Mouse (Mus musculus) CH12.LX (cell line): ENCODE results near the gene Eif2d. TPM values are rescaled to one million over a fixed set of nuclear protein-coding genes. Genes with fewer than 3 reads are reported as not detected.

ENCODE experiments used
- DNase-seq: peaks from one replicate; pipeline ENCODE4 v3.0.0-alpha.2; 2013; ENCODE audit errors: extremely low read depth
- H3K27ac ChIP-seq: 2 replicates; pipeline ENCODE4 v1.5.1; 2012; ENCODE audit warnings: low read depth, mild to moderate bottlenecking, control low read depth, moderate library complexity; ENCODE audit not compliant: insufficient read depth
- H3K27me3 ChIP-seq: replicated peaks from 2 replicates; pipeline ENCODE3; 2012; ENCODE audit warnings: inconsistent platforms
- H3K36me3 ChIP-seq, 2 experiments: replicated peaks in 1 of 2; 2 replicates each; pipeline versions ENCODE3 to v1.6.1; 2012; ENCODE audit warnings: inconsistent platforms in 1 of 2, low read length in 1 of 2, mild to moderate bottlenecking in 1 of 2, mixed read lengths in 1 of 2, moderate library complexity in 1 of 2; ENCODE audit not compliant: control insufficient read depth in 1 of 2, insufficient read depth in 1 of 2
- H3K4me1 ChIP-seq, 2 experiments: 2 replicates each; pipeline ENCODE4 v1.6.1; 2012; ENCODE audit warnings: inconsistent platforms in 1 of 2, moderate library complexity in 1 of 2; ENCODE audit not compliant: insufficient read depth in 2 of 2, control insufficient read depth in 1 of 2
- H3K4me2 ChIP-seq: 2 replicates; pipeline ENCODE4 v1.6.1; 2012; ENCODE audit warnings: low read depth, mild to moderate bottlenecking, control low read depth; ENCODE audit not compliant: poor library complexity, insufficient read depth, severe bottlenecking
- H3K4me3 ChIP-seq, 3 experiments: fragments of 150-350 bp in 1 of 3; sonication (generic) in 1 of 3; replicated peaks in 1 of 3; 2 replicates each; pipeline versions ENCODE3 to v1.5.1; 2011 to 2012; ENCODE audit warnings: low read depth in 2 of 3, low read length in 2 of 3, mild to moderate bottlenecking in 2 of 3, moderate library complexity in 2 of 3, control low read depth in 1 of 3, improper control_type of control experiment in 1 of 3, inconsistent platforms in 1 of 3, mixed read lengths in 1 of 3; ENCODE audit not compliant: poor library complexity in 1 of 3
- H3K79me2 ChIP-seq: replicated peaks from 2 replicates; pipeline ENCODE4 v1.6.1; 2012; ENCODE audit warnings: mild to moderate bottlenecking, moderate library complexity; ENCODE audit not compliant: control insufficient read depth, poor library complexity, insufficient read depth, severe bottlenecking; ENCODE audit errors: extremely low read depth
- H3K9ac ChIP-seq: 2 replicates; pipeline ENCODE4 v1.6.1; 2012; ENCODE audit warnings: low read depth, mild to moderate bottlenecking, control low read depth, moderate library complexity; ENCODE audit not compliant: insufficient read depth
- H3K9me3 ChIP-seq: replicated peaks from 2 replicates; pipeline ENCODE3; 2012; ENCODE audit warnings: low read length, inconsistent platforms, mixed read lengths
- BHLHE40 ChIP-seq: IDR thresholded peaks from 2 replicates; pipeline ENCODE4 v1.6.1; 2011; ENCODE audit warnings: mild to moderate bottlenecking, low read depth, low read length, improper control_type of control experiment
- CHD1 ChIP-seq: IDR thresholded peaks from 2 replicates; pipeline ENCODE4 v1.6.1; 2012; ENCODE audit warnings: low read depth, low read length, improper control_type of control experiment, inconsistent platforms
- CHD2 ChIP-seq: IDR thresholded peaks from 2 replicates; pipeline ENCODE4 v1.6.1; 2011; ENCODE audit warnings: low read length, improper control_type of control experiment
- CTCF ChIP-seq, 2 experiments: IDR thresholded peaks in 1 of 2; conservative IDR thresholded peaks in 1 of 2; 2 replicates each; pipeline ENCODE4 v1.5.1; 2011 to 2012; ENCODE audit warnings: low read depth in 2 of 2, low read length in 2 of 2, improper control_type of control experiment in 1 of 2, inconsistent platforms in 1 of 2, mild to moderate bottlenecking in 1 of 2, moderate library complexity in 1 of 2
- E2F4 ChIP-seq: IDR thresholded peaks from 2 replicates; pipeline ENCODE4 v1.6.1; 2011; ENCODE audit warnings: low read depth, low read length, improper control_type of control experiment; ENCODE audit not compliant: insufficient replicate concordance
- ELF1 ChIP-seq: IDR thresholded peaks from 2 replicates; pipeline ENCODE4 v1.6.1; 2014; ENCODE audit warnings: low read depth, mild to moderate bottlenecking, inconsistent platforms, low read length, improper control_type of control experiment
- ETS1 ChIP-seq: conservative IDR thresholded peaks from 2 replicates; pipeline ENCODE4 v1.6.1; 2012; ENCODE audit warnings: low read depth, mild to moderate bottlenecking, inconsistent platforms, low read length, improper control_type of control experiment, moderate library complexity
- GABPA ChIP-seq: IDR thresholded peaks from 2 replicates; pipeline ENCODE4 v1.6.1; 2012; ENCODE audit warnings: low read depth, low read length, improper control_type of control experiment, inconsistent platforms; ENCODE audit not compliant: insufficient replicate concordance
- HCFC1 ChIP-seq: IDR thresholded peaks from 2 replicates; pipeline ENCODE4 v1.6.1; 2012; ENCODE audit warnings: low read depth, mild to moderate bottlenecking, inconsistent platforms, low read length, improper control_type of control experiment
- JUN ChIP-seq: IDR thresholded peaks from 2 replicates; pipeline ENCODE4 v1.6.1; 2011; ENCODE audit warnings: low read depth, mild to moderate bottlenecking, low read length, improper control_type of control experiment, moderate library complexity; ENCODE audit not compliant: insufficient read depth
- JUND ChIP-seq: conservative IDR thresholded peaks from 2 replicates; pipeline ENCODE4 v1.6.1; 2011; ENCODE audit warnings: low read depth, low read length, improper control_type of control experiment
- KAT2A ChIP-seq: IDR thresholded peaks from 2 replicates; pipeline ENCODE4 v1.6.1; 2012; ENCODE audit warnings: low read length, improper control_type of control experiment, inconsistent platforms; ENCODE audit not compliant: insufficient replicate concordance
- MAX ChIP-seq: IDR thresholded peaks from 2 replicates; pipeline ENCODE4 v1.6.1; 2011; ENCODE audit warnings: low read length, improper control_type of control experiment
- MAZ ChIP-seq: IDR thresholded peaks from 2 replicates; pipeline ENCODE4 v1.6.1; 2012; ENCODE audit warnings: low read depth, mild to moderate bottlenecking, inconsistent platforms, low read length, improper control_type of control experiment, moderate library complexity
- MEF2A ChIP-seq: IDR thresholded peaks from 2 replicates; pipeline ENCODE4 v1.6.1; 2014; ENCODE audit warnings: low read depth, mild to moderate bottlenecking, inconsistent platforms, low read length, improper control_type of control experiment, borderline replicate concordance
- MXI1 ChIP-seq: IDR thresholded peaks from 2 replicates; pipeline ENCODE4 v1.6.1; 2011; ENCODE audit warnings: mild to moderate bottlenecking, low read depth, low read length, improper control_type of control experiment
- NELFE ChIP-seq: IDR thresholded peaks from 2 replicates; pipeline ENCODE4 v1.6.1; 2011; ENCODE audit warnings: low read depth, low read length, improper control_type of control experiment
- NRF1 ChIP-seq: IDR thresholded peaks from 2 replicates; pipeline ENCODE4 v1.6.1; 2014; ENCODE audit warnings: low read depth, mild to moderate bottlenecking, inconsistent platforms, low read length, improper control_type of control experiment, moderate library complexity
- PAX5 ChIP-seq: IDR thresholded peaks from 2 replicates; pipeline ENCODE4 v1.6.1; 2012; ENCODE audit warnings: low read length, inconsistent platforms, mixed read lengths
- RAD21 ChIP-seq: IDR thresholded peaks from 2 replicates; pipeline ENCODE4 v1.6.1; 2011; ENCODE audit warnings: low read depth, mild to moderate bottlenecking, low read length, improper control_type of control experiment, moderate library complexity
- SMC3 ChIP-seq: IDR thresholded peaks from 2 replicates; pipeline ENCODE4 v1.6.1; 2011; ENCODE audit warnings: low read depth, low read length, improper control_type of control experiment
- TBP ChIP-seq: conservative IDR thresholded peaks from 2 replicates; pipeline ENCODE4 v1.6.1; 2011; ENCODE audit warnings: low read depth, low read length, improper control_type of control experiment
- TCF12 ChIP-seq: IDR thresholded peaks from 2 replicates; pipeline ENCODE4 v1.6.1; 2014; ENCODE audit warnings: low read depth, mild to moderate bottlenecking, inconsistent platforms, low read length, improper control_type of control experiment
- UBTF ChIP-seq: IDR thresholded peaks from 2 replicates; pipeline ENCODE4 v1.6.1; 2012; ENCODE audit warnings: low read depth, mild to moderate bottlenecking, inconsistent platforms, low read length, improper control_type of control experiment, moderate library complexity
- USF2 ChIP-seq: conservative IDR thresholded peaks from 2 replicates; pipeline ENCODE4 v1.6.1; 2011; ENCODE audit warnings: low read depth, low read length, improper control_type of control experiment
- ZC3H11A ChIP-seq: IDR thresholded peaks from 2 replicates; pipeline ENCODE4 v1.6.1; 2012; ENCODE audit warnings: low read depth, mild to moderate bottlenecking, inconsistent platforms, low read length, improper control_type of control experiment
- ZKSCAN1 ChIP-seq: IDR thresholded peaks from 2 replicates; pipeline ENCODE4 v1.6.1; 2012; ENCODE audit warnings: low read depth, inconsistent platforms, low read length, improper control_type of control experiment, borderline replicate concordance
- dilution Hi-C: fragments of 300-500 bp; cut with MboI; formaldehyde crosslinking; loops from 2 replicates; pipeline ENCODE4 v1.14.3; 2020; ENCODE audit warnings: low sequenced_read_pairs; ENCODE audit not compliant: extremely low pct_unique_long_range_greater_than_20kb, extremely low pct_ligation_motif_present
- in situ Hi-C: fragments of 300-500 bp; cut with MboI; formaldehyde crosslinking; loops from 3 replicates; pipeline ENCODE4 v1.14.3; 2019; ENCODE audit warnings: low sequenced_read_pairs, low pct_ligation_motif_present, low pct_unique_long_range_greater_than_20kb, mixed read lengths
- polyA plus RNA-seq: library from polyadenylated mRNA; unstranded; fragments of >175 nt; gene quantifications from 2 replicates; pipeline ENCODE4 v1.2.1, GENCODE M21; 2012; ENCODE audit warnings: low read depth; ENCODE audit not compliant: insufficient read length
- total RNA-seq, 2 experiments: library from RNA; depleted of rRNA; stranded (reverse); fragments of 300-350 nt in 1 of 2; fragments of >200 nt in 1 of 2; gene quantifications; 2 replicates each; pipeline ENCODE4 v1.2.3; 2012 to 2014

Eif2d gene
- total and polyA plus RNA-seq, 3 experiments: 46.9 to 57.2 (median 53.0) TPM

DNA sequence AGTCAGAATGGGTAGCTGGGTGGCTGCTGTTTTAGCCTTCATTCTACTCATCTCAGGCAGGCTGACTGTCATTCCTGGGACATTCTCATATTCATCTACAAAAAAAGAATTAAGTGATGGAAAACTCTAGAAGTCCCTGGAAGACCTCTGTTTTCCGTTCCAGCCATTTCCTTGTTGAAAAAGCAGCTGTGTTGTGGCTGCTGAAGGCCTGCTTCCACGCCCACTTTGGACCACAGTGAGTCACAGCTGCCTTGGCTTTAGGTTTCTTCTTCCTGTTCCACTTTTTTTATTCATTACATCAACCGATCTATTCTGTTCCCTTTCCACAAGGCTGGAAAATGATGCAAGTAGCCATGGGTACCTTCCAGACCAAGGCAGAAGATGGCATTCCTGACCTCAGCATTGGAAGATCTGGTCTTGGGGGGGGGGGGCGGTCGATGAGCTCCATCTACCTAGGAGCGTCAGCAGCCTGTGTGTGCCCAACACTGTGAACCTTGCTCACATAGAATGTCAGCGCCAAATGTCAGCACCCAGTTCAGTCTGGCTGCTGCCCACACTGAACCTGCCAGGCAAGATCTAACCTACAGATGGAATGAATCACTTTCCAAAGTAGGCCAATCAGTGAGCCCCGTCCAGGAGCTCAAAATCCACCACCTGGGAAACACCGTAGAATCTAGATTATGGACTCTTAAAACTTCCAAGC is 31.4 kb downstream of the Eif2d start (continued):
- TF ChIP-seq NRF1 (no peak), BHLHE40 (0 out of 2 replicates have a peak, but pooled peaks have one; percentile 7), JUND (no peak), MAZ (no peak), MXI1 (no peak), CTCF (conservative IDR thresholded peaks at IDR 0.05 in 1 of 2, IDR thresholded peaks at IDR 0.05 in 1 of 2; ENCODE audit: low read depth in 2 of 2, low read length in 2 of 2) (no peak), CHD2 (no peak), TCF12 (no peak), E2F4 (no peak), ZKSCAN1 (no peak), MEF2A (no peak), SMC3 (no peak)

DNA sequence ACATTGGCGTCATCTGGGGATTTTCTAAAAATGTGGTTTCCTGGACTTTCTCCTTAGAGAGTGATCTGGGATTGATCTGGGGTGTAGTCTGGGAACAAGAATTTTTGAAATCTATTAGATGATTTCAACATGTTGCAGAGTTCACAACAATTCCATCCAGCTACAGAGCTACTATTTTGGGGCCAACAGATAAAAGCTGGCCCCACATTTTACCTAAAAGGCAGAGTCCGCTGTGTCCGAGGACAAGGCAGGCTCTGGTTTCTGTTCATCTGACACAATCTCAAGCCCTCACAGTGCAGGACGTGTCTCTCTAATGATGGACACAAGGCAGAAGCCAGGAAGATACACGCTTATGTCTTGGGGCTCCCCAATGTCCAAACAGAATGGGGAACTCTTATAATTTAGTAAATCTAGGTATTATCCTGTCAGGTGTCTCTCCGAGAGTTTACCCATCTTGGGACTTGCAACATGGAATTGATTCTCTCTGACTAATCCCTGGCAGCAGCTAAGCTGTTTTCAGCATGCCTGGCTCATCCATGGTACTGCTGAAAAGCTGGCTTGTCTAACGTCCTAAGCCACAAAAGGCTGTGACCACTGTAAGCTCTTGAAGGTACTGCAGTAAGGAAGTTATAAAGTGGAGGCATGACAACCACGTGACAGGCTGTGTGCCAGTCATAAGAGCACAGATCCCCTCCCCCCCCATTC is 32.1 kb downstream of the Eif2d start:
- in situ Hi-C loops: loop anchor here (5.0 kb wide), 2 partner anchors 32 to 72 kb away; no protein-coding TSS in a partner anchor
- DNase-seq: no peak
- H3K4me1 ChIP-seq: peaks cover 21 to 76% of the 10 kb centered on the region in 2 experiments
- H3K4me3 ChIP-seq: no peak overlapping the region
- peaks cover 29 to 75% of the 10 kb centered on the region in 2 experiments for H3K36me3 ChIP-seq
- H3K4me2 ChIP-seq: no peak overlapping the region
- no peaks in the 10 kb centered on the region for H3K27me3 ChIP-seq
- H3K9me3 ChIP-seq: no peaks in the 10 kb centered on the region
- H3K27ac ChIP-seq: no peak overlapping the region
- dilution Hi-C loops: no loop called here
- no peak for TF ChIP-seq TCF12
- TF ChIP-seq UBTF: no peak
- no peak for TF ChIP-seq CHD2
- no peak for TF ChIP-seq GABPA
- TF ChIP-seq PAX5: no peak
- TF ChIP-seq CTCF (conservative IDR thresholded peaks at IDR 0.05 in 1 of 2, IDR thresholded peaks at IDR 0.05 in 1 of 2; ENCODE audit: low read depth in 2 of 2, low read length in 2 of 2): no peak
- TF ChIP-seq RAD21: no peak
- TF ChIP-seq TBP: no peak
- no peak for TF ChIP-seq JUN
- no peak for TF ChIP-seq MAX
- no peak for TF ChIP-seq NELFE
- TF ChIP-seq CHD1: no peak
- no peak for TF ChIP-seq ZC3H11A
- TF ChIP-seq KAT2A: no peak
- TF ChIP-seq HCFC1: no peak
- TF ChIP-seq ETS1: no peak
- no peak for TF ChIP-seq USF2
- TF ChIP-seq BHLHE40: no peak
- TF ChIP-seq ELF1: no peak
- 0 out of 2 replicates have a peak, but pooled peaks cover 3% of the 10 kb centered on the region for H3K79me2 ChIP-seq
- no peak overlapping the region for H3K9ac ChIP-seq
